Mouse (Mus musculus): ENCODE measurements around the gene Akr1c6.

Gene Akr1c6

DNA sequence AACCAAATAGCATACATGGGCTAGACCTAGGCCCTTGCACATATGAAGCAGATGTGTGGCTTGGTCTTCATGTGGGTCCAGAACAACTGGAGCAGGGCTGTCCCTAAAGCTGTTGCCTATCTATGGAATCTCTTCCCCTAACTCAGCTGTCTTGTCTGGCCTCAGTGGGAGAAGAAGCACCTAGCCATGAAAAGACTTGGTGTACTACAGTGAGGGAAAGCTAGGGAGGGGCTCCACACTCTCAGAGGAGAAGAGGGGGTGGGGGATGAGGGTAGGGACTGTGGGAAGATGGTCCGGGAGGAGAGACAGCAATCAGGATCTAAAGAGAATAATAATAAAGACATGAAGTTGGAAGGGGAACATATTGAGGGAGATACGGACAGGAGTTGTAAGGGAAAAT lies 5.5 kb upstream of the Akr1c6 start:
- H3K4me1 ChIP-seq (replicated peaks; ENCODE audit: low read depth, low read length) = no peaks in the 10 kb centered on the region
- no peaks in the 10 kb centered on the region for H3K36me3 ChIP-seq (ENCODE audit: insufficient read depth, low read length)
- H3K4me3 ChIP-seq (replicated peaks; ENCODE audit: low read length) = no peak overlapping the region
- peaks cover 9% of the 10 kb centered on the region for H3K9me3 ChIP-seq (ENCODE audit: low read length)
- TF ChIP-seq NANOG (IDR thresholded peaks at IDR 0.05; ENCODE audit: borderline replicate concordance, low read length) (no peak), CTCF (conservative IDR thresholded peaks at IDR 0.05; ENCODE audit: low read length) (no peak)
- H3K27me3 ChIP-seq (ENCODE audit: insufficient read depth, low read length) = no peaks in the 10 kb centered on the region

DNA sequence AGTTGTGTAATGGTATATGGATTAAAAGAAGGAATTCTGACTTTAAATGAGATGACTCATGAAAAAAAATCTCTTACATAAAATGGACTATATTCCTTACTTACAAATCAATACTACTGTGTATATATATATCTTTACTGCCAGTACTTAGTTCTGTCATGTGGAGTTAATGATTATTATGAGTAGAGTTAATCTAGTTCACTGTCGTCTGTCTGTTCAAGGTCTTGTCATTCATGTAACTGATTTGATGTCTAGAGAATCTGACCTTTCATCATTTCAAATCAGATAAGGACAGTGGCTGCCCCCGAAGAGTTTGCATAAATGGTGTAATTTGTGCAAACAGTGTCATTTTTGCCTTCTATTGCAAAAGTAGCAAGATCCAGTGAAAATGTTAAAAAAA lies 5.1 kb upstream of the Akr1c6 start:
- TF ChIP-seq NANOG (IDR thresholded peaks at IDR 0.05; ENCODE audit: borderline replicate concordance, low read length) = no peak
- TF ChIP-seq POU5F1 (IDR thresholded peaks at IDR 0.05; ENCODE audit: borderline replicate concordance, low read length) = no peak
- no peak for TF ChIP-seq CTCF (conservative IDR thresholded peaks at IDR 0.05; ENCODE audit: low read length)
- no peak overlapping the region for H3K4me3 ChIP-seq (replicated peaks; ENCODE audit: low read length)
- H3K4me1 ChIP-seq (replicated peaks; ENCODE audit: low read depth, low read length) = no peaks in the 10 kb centered on the region
- H3K9me3 ChIP-seq (ENCODE audit: low read length) = 0 out of 2 replicates have a peak, but pooled peaks cover 5% of the 10 kb centered on the region
- H3K27me3 ChIP-seq (ENCODE audit: insufficient read depth, low read length) = no peaks in the 10 kb centered on the region
- H3K36me3 ChIP-seq (ENCODE audit: insufficient read depth, low read length) = no peaks in the 10 kb centered on the region

- no peaks in the 10 kb centered on the region for H3K9me3 ChIP-seq (ENCODE audit: low read length)
- no peak for TF ChIP-seq CTCF (conservative IDR thresholded peaks at IDR 0.05; ENCODE audit: low read length)
- TF ChIP-seq NANOG (IDR thresholded peaks at IDR 0.05; ENCODE audit: borderline replicate concordance, low read length) = no peak
- TF ChIP-seq POU5F1 (IDR thresholded peaks at IDR 0.05; ENCODE audit: borderline replicate concordance, low read length) = no peak
- no peaks in the 10 kb centered on the region for H3K4me1 ChIP-seq (replicated peaks; ENCODE audit: low read depth, low read length)
- H3K36me3 ChIP-seq (ENCODE audit: insufficient read depth, low read length) = no peaks in the 10 kb centered on the region
- H3K27me3 ChIP-seq (ENCODE audit: insufficient read depth, low read length) = no peaks in the 10 kb centered on the region
- H3K4me3 ChIP-seq (replicated peaks; ENCODE audit: low read length) = no peak overlapping the region
Measured at GRCm38 (mm10) chr13:4431129-4431528, 3.0 kb upstream of the Akr1c6 start.

- H3K27me3 ChIP-seq (ENCODE audit: insufficient read depth, low read length) = no peaks in the 10 kb centered on the region
- no peak for TF ChIP-seq CTCF (conservative IDR thresholded peaks at IDR 0.05; ENCODE audit: low read length)
- no peak for TF ChIP-seq NANOG (IDR thresholded peaks at IDR 0.05; ENCODE audit: borderline replicate concordance, low read length)
- TF ChIP-seq POU5F1 (IDR thresholded peaks at IDR 0.05; ENCODE audit: borderline replicate concordance, low read length) = no peak
- H3K4me1 ChIP-seq (replicated peaks; ENCODE audit: low read depth, low read length) = peaks cover 2% of the 10 kb centered on the region; the same call in 1 of the 2 replicates
- no peak overlapping the region for H3K4me3 ChIP-seq (replicated peaks; ENCODE audit: low read length)
- no peaks in the 10 kb centered on the region for H3K36me3 ChIP-seq (ENCODE audit: insufficient read depth, low read length)
- no peaks in the 10 kb centered on the region for H3K9me3 ChIP-seq (ENCODE audit: low read length)
Measured at GRCm38 (mm10) chr13:4465641-4466040, 31.5 kb downstream of the Akr1c6 start.

- no peak for TF ChIP-seq NANOG (IDR thresholded peaks at IDR 0.05; ENCODE audit: borderline replicate concordance, low read length)
- no peak for TF ChIP-seq POU5F1 (IDR thresholded peaks at IDR 0.05; ENCODE audit: borderline replicate concordance, low read length)
- TF ChIP-seq CTCF (conservative IDR thresholded peaks at IDR 0.05; ENCODE audit: low read length) = no peak
- H3K4me1 ChIP-seq (replicated peaks; ENCODE audit: low read depth, low read length) = peaks cover 2% of the 10 kb centered on the region; the same call in 1 of the 2 replicates
- no peaks in the 10 kb centered on the region for H3K36me3 ChIP-seq (ENCODE audit: insufficient read depth, low read length)
- no peak overlapping the region for H3K4me3 ChIP-seq (replicated peaks; ENCODE audit: low read length)
- no peaks in the 10 kb centered on the region for H3K27me3 ChIP-seq (ENCODE audit: insufficient read depth, low read length)
- no peaks in the 10 kb centered on the region for H3K9me3 ChIP-seq (ENCODE audit: low read length)
Measured at GRCm38 (mm10) chr13:4467896-4468295, 33.8 kb downstream of the Akr1c6 start.

Data from E14TG2a.4 (cell line).